Mouse (Mus musculus) neutrophil, adult 5-6 weeks (primary cell): ENCODE results near the gene Rbp2. TPM values are rescaled to one million over a fixed set of nuclear protein-coding genes. Genes with fewer than 3 reads are reported as not detected.

Experiments
- ATAC-seq: fragments of 151-379, 151-347 bp; 2 replicates; pipeline ENCODE4 v1.8.0; 2017; ENCODE audit warnings: mild to moderate bottlenecking, moderate TSS enrichment; ENCODE audit not compliant: insufficient number of reproducible peaks, poor library complexity, low FRiP score, severe bottlenecking; ENCODE audit errors: extremely low read depth
- total RNA-seq: library from RNA; stranded (forward); fragments of 200-1000 nt; gene quantifications from 2 replicates; pipeline ENCODE4 v1.2.3, GENCODE M21; 2017

Rbp2 gene
- total RNA-seq, 1 experiment from 2014 or later = not detected

DNA sequence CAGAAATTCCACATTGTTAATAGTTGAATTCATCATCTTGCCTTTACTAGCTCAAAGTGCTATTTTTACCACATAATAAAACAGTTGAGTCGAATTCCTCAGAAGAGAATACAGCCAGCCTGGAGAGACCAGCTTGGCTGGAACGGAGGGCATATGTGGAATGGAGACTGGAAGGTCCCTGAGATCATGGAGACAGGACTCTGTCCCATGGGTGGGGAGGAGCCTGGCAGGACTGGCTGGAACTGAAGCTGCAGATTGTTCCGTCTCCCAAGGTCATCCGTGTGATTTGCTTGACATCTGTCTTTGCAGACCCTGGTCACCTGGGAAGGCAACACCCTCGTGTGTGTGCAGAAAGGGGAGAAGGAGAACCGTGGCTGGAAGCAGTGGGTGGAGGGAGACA is 21.6 kb downstream of the Rbp2 start:
- no peak for ATAC-seq

DNA sequence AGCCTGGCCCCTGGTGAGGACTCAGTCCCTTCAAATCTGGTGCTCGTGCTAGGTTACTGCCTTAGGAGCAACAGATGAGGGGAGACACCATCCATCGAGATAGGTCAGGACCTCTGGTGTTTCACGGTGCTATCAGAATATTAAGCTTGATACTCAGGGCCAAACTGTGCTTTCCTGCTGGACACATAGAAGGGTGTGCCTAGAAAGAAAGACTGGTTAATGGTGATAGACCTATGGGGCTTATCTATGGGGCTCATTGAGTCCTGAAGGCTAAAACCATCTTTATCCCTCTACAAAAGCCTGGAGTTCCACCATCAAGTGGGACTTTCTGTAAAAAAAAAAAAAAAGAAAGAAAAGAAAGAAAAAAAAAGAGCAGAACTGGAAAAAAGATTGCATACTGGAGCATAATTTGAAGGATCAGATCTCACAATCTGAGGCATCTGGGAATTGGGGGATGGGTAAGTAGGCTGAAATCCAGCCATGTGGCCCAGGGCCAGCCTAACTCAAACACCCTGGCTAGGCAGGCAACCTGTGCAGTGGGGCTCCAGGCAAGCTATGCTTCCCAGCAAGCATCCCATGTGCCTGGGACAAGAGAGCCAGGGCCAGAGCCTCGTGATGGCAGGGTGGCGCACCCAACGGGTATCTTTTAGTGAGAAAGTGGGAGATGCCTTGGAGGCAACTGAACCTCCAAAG is 24.6 kb downstream of the Rbp2 start:
- ATAC-seq = no peak

DNA sequence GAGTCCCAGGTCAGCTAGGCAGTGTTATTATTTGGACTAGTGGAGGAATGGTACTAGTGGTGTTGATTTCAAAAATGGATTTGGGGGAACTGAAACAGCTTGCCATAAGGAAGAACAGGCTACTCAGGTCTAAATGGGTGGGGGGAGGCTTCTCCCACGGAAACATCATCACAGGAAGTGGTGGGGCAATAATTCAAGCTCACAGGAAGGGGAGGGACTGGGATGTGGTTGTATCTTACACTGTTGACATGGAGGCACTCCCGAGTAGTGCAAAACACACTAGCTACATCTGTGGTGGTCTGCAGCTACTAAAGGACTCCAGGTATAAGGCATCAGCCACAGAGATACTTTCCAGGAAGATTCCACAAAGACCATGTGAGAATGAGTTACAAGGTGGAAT is 38.0 kb downstream of the Rbp2 start:
- ATAC-seq = no peak

DNA sequence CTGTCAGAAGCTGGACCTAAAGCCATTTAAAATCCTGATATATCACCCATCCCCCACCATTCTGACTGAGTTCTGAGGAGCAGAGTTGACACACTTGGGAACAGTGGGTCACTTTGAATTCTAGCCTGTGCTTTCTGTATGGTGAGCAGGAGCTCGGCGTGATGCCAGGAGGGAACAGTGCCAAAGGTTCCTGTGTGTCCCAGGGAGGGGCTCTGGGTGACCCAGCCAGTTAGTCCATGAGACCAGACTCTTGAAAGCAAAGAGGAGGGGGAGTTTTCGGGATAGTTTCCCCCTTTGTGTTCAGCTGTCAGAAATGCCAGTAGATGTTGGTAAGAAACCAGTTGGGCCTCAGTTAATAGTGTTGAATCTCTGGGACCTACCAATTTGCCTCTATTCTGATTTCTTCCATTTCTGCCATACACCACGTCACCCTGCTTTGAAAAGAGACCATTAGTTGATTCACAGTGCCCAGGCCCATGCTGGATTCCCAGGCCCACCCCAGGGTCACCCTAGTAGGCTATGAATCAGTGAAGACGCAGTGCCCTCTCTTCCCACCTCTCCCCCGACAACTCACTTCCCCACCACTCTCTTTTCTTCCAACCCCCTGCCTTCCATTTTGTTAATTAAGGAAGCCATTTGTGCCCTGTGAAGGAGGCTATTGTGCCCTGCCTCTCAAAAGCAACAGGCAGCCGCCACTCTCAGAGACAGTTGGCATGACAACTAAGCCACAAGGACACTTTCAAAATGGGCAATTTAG is 39.0 kb downstream of the Rbp2 start:
- no peak for ATAC-seq

DNA sequence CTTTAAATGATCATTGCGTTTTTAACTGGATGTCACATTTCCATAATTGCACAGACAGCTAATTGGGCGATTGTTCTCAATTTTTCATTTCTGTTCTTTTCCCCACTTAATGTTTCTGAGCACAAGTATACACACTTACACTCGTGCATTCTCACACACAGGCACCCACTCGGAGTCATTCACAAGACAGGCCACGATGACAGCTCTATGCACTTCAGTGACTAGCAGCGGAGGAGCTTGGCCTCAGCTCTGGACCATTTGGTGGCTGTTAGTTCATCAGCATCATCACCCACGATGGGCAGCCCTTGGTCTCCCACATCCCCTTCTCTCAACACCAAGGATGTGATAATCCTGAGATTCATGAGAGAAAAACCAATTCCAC is 39.6 kb downstream of the Rbp2 start:
- ATAC-seq = no peak

DNA sequence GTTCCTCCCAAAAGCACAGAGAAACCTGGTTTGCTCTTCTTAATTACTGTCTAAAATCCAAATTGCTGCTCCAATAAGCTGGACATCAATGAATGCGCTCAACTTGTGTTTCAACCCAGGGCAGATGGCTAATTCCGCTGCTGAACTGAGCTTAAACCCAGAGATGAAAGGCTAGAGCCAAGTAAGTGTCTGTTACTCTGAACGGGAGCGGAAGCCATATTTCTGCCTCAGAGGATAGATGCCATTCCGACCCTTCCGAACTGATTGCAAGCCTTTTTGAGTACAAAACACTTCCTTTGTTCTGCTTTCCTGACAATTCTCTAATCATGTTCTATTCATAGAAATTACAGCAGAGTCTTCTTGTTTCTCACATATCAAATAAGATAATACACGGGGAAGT is 41.3 kb downstream of the Rbp2 start:
- no peak for ATAC-seq

DNA sequence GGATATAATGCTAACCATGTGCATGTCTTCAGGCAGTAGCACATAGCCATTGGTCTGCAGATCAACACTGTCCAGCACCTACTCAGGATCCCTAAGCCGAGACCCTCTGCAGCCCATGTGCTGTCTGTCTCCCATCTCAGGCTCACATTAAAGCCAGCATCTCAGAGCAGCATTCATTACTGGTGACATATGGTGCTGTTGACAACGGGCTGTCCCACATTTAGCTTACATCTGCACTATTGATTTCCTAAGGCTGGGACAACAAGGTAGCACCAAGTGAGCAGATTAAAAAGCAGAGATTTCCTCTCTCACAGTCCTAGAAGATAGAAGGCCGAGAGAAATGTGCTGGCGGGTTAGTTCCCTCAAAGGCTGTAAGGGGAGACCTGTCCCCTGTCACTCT is 43.9 kb downstream of the Rbp2 start:
- ATAC-seq = no peak

DNA sequence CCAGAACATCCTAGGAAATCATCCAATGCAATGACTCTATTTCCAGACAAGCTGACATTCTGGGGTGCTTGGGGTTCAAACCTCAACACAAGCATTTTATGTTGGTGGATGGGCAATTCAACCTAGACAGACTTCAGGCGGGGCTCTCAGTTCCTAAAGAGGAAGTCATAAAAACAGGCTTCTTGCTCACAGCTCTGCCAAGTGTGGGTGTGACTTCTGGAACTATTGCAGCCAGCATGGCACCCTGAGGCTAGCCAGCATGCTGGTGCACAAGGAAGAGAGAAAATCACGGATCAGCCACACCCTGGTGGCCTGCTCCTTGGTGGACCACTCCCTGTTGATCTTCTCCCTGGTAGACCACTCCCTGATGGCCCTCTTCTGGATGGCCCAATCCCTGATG is 45.1 kb downstream of the Rbp2 start:
- ATAC-seq = no peak

DNA sequence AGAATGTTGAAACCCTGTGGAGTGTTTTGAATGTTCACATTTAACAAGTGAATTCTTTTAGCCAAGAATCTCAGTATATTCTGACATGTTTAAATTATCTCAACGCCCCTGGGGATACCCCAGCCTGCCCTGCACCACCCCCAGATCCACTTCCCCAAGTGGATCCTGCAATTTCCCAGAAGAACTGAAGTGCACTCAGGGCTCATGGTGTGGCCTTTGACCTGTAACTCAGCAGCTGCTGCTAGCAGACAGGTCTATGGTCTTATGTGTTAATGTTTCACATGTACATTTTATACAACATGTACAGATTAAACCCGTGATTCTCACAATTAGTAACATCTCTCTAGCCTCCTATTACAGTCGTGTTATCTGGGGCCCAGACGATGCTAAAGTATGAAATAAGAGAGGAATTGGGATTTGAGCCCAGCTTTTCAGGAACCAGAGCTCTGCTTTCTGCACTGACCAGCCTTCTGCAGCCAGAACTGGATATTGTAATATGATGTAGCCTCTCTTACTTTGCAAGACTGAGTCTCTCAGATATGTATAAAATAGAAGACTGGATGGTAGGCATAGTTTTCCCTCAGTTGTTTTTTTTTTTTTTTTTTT is 48.9 kb downstream of the Rbp2 start:
- ATAC-seq = no peak

DNA sequence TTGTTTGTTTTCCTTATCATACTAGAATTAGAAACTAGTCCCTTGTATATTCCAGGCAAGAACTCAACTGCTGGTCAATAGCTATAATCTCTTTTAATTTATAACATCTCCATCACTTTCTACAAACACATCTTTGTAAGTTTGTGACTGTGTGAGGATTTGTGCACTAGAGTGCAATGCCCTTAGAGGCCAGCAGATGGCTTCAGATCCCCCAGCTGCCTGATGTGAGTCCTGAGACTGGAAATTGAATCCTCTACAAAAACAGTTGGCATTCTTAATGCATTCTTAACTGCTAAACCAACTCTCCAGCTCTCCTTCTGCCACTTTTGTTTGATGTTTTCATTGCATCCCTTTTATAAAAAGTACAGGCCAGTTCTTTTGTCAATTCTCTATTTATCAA is 49.8 kb downstream of the Rbp2 start:
- no peak for ATAC-seq

DNA sequence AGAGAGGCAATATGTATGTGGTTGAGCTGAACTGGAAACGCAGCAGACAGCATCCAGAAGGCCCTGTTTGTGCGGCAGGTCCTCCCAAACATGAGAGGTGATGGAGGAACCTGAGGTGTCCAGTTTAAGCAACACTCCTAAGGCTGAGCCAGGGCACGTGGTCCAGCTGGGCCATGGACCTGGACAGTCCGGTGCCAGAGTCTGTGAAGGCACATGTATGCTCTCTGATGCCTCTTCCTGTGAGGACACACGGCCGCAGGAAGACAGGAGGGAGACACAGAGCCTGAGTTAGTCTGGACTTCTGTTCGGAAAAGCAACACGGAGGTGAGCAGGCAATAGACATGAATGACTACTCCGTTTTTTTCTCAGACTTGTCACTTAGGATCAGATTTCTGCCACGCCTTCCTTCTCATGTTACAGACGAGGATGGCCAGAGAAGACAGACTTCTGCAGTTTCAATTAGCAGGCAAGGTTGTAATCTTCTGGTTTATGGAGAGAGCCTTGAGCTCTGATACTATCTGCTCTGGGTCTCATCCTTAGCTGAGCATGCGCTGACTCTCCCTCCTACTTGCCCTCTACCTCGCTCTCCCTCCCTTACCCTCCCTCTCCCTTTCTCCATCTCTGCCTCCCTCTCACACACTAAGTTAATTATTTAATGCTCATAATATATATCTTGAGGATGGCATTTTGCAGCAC is 52.2 kb downstream of the Rbp2 start:
- no peak for ATAC-seq

DNA sequence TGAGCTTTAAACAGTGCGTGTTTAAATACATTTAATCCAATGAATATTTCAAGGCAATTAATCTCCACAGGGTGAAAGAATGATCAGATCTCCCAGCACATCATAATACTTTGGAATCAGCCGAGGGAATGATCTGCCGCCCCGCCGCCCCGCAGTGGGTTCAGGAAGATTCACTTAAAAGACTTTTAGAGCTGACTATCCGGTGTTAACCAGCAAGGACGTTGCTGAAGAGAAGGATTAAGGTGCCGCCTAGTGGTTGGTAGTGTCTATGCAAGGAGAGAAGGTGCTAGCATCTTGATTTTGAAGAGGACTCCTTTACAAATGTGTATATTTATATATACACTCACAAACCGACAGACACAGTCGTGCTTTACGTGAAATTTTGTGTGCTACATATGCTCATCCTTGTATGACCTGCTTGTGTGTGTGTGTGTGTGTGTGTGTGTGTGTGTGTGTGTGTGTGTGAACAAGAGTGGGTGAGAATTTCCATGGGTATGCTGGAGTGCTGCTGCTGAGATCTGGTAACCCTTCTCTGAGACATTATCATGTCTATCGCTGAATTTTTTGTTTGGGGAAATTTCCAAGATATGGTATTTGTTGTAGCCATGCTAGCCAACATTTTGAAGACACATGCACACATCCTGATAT is 52.9 kb downstream of the Rbp2 start:
- no peak for ATAC-seq

DNA sequence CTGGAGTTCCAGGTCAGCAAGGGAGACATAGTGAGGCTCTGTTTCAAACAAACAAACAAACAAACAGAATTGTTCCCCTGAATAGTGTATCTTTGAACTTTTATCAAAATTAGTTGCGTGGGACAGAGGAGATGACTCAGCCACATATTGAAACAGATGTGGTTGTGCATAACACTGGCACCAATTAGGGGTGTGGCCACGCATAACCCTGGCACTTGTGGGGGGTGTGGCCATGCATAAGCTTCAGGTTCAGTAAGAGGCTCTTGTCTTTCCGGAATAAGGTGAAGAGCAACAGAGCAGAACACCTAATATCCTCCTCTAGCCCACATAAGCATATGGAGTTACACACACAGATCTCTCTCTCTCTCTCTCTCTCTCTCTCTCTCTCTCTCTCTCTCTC is 58.1 kb downstream of the Rbp2 start:
- no peak for ATAC-seq

Other genes starting within 250 kb of the Rbp2 start
- gene Nmnat3, start 198.7 kb upstream of the Rbp2 start, total RNA-seq = 3.4 and 3.6 TPM in 2 replicates
- gene Rbp1, start 63.2 kb upstream of the Rbp2 start, total RNA-seq = not detected in 2 replicates
- 110 and 125 TPM in 2 replicates for gene Copb2, start 77.6 kb downstream of the Rbp2 start, total RNA-seq
- gene Mrps22, start 115.5 kb downstream of the Rbp2 start, total RNA-seq = 18.3 and 23.2 TPM in 2 replicates